Mouse (Mus musculus) liver, adult 2 months (tissue): ENCODE measurements at regions not wholly inside any gene's neighbourhood (a gene's known extent, or its start where the extent isn't known, plus 50 kb on each side); places are given as distances from the start of the nearest gene placed in this dataset.
A peak's percentile ranks its signal among the peaks of the same experiment; 100 is the strongest.
"Not testable (repeated sequence)": the region's sequence is repeated elsewhere in the genome, so short reads cannot be mapped to it uniquely, and the experiment has no call there.

ENCODE experiments used
- DNase-seq: peaks from one replicate; pipeline ENCODE4 v3.0.0-alpha.2; 2011; ENCODE audit warnings: low read depth, low spot score; ENCODE audit errors: extremely low read depth
- H3K27ac ChIP-seq: fragments of 200-500 bp; replicated peaks from 2 replicates; pipeline ENCODE4 v1.5.1; 2012; ENCODE audit warnings: low read depth, mild to moderate bottlenecking, control low read depth, inconsistent platforms, low read length; ENCODE audit not compliant: insufficient read depth
- H3K27me3 ChIP-seq: fragments of 200-500 bp; 2 replicates; pipeline ENCODE4 v1.6.1; 2012; ENCODE audit warnings: mild to moderate bottlenecking, moderate library complexity, low read length, inconsistent platforms; ENCODE audit not compliant: control insufficient read depth, insufficient read depth
- H3K36me3 ChIP-seq: fragments of 200-500 bp; 2 replicates; pipeline ENCODE4 v1.6.1; 2012; ENCODE audit warnings: low read length, inconsistent platforms; ENCODE audit not compliant: control insufficient read depth, insufficient read depth
- H3K4me1 ChIP-seq: fragments of 200-500 bp; 2 replicates; pipeline ENCODE4 v1.6.1; 2011; ENCODE audit warnings: low read length; ENCODE audit not compliant: control insufficient read depth, insufficient read depth
- H3K4me3 ChIP-seq: fragments of 200-500 bp; 2 replicates; pipeline ENCODE4 v1.5.1; 2011; ENCODE audit warnings: low read depth, mild to moderate bottlenecking, control low read depth, low read length, moderate library complexity; ENCODE audit not compliant: insufficient read depth
- H3K79me2 ChIP-seq: fragments of 200-500 bp; 2 replicates; pipeline ENCODE4 v1.6.1; 2012; ENCODE audit warnings: inconsistent platforms, mild to moderate bottlenecking, low read length, moderate library complexity; ENCODE audit not compliant: control insufficient read depth, insufficient read depth
- H3K9ac ChIP-seq: fragments of 200-500 bp; 2 replicates; pipeline ENCODE4 v1.6.1; 2012; ENCODE audit warnings: low read depth, mild to moderate bottlenecking, control low read depth, inconsistent platforms, low read length
- CTCF ChIP-seq: fragments of 200-500 bp; IDR thresholded peaks from 2 replicates; pipeline ENCODE4 v1.5.1; 2011; ENCODE audit warnings: low read depth, low read length, control low read depth
- POLR2A ChIP-seq: fragments of 200-500 bp; IDR thresholded peaks from 2 replicates; pipeline ENCODE4 v1.6.1; 2011; ENCODE audit warnings: low read length, control low read depth; ENCODE audit not compliant: insufficient read depth; ENCODE audit errors: extremely low read depth
- WGBS: fragments of 180-500 bp; shearing (Covaris S2); methylation state at CpG from one replicate; pipeline ENCODE4 v1.1.7; 2018; 5-methylcytosine and 5-hydroxymethylcytosine counted together

- Histone ChIP-seq H3K79me2 (no peaks in the 10 kb centered on the region), H3K27me3 (no peaks in the 10 kb centered on the region), H3K4me3 (no peak overlapping the region), H3K9ac (no peak overlapping the region), H3K4me1 (no peaks in the 10 kb centered on the region), H3K27ac (no peak overlapping the region), H3K36me3 (no peaks in the 10 kb centered on the region)
- TF ChIP-seq POLR2A (no peak), CTCF (no peak)
- DNase-seq = no peak
Observed at GRCm38 (mm10) chr6:70111892-70112291, 680.1 kb downstream of the Rpia start.

DNA sequence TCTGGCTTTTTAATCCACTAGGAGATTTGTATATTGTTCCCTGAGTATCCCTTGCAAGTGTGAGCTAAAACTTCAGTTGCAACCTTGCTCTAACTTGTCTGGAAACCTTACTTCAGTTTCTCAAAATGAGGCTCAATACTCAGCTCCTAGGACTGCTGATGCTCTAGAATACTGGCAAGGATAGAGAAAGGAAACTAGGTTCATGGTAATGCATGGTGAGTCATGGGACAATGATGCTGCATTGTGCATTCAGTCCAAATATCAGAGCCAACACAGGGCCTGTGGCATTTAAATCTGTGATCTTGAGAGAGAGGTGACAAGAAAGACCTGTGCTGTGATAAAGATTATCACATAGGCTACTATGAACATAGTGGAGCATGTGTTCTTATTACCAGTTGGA lies 682.6 kb downstream of the Rpia start:
- not testable (repeated sequence) for H3K9ac ChIP-seq, H3K79me2 ChIP-seq, H3K27ac ChIP-seq, H3K4me1 ChIP-seq, H3K4me3 ChIP-seq, H3K27me3 ChIP-seq, H3K36me3 ChIP-seq, DNase-seq

DNA sequence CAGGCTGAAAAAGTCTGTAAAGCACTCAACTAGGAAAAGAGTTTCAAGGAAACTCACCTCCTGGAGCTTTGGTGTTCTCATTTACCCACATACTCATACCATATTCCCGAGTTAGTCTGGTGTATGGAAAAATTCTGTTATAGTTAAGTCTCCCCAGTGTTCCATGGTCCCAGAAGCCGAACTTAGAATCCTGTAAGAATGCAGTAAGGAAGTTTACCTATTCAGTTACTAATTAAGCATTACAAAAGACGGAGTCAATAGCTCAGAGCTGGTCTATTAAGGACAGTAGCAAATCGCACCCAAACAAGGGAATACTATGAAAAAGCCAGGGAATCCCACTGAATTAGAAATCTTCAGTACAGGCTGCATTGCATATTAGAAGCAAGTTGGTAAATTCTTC lies 688.3 kb downstream of the Rpia start:
- DNase-seq = peak; percentile 2
- 23% methylated on average over 4 of the region's 4 CpGs for WGBS
- H3K4me3 ChIP-seq = no peak overlapping the region
- H3K27ac ChIP-seq = no peak overlapping the region
- TF ChIP-seq POLR2A (no peak), CTCF (no peak)
- peaks cover 1% of the 10 kb centered on the region; the same call in 1 of the 2 replicates for H3K4me1 ChIP-seq
- H3K9ac ChIP-seq = no peak overlapping the region
- H3K79me2 ChIP-seq = no peaks in the 10 kb centered on the region
- no peaks in the 10 kb centered on the region for H3K27me3 ChIP-seq
- H3K36me3 ChIP-seq = no peaks in the 10 kb centered on the region

DNA sequence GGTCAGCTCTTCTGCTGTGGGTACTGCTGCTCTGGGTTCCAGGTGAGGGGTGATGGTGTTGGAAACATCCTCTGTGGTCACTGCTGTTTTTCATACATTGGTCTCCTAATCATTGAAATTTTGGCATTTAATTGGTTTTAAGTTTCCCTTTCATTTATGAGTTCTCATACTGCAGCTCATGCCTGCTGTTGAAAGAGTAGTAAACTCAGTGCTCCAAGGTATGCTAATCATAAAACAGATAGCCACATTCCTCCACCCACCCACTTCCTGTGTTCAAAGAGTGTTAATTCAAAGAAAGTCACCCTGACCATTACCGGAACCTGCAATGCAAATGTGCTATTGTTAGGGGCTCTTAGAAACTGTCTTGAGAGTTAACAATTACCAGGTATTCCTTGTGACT lies 688.9 kb downstream of the Rpia start:
- not testable (repeated sequence) for H3K36me3 ChIP-seq, H3K27me3 ChIP-seq, H3K4me1 ChIP-seq, H3K79me2 ChIP-seq, H3K4me3 ChIP-seq, DNase-seq, H3K9ac ChIP-seq, H3K27ac ChIP-seq
- WGBS = 25% methylated on average over 1 of the region's 1 CpGs

DNA sequence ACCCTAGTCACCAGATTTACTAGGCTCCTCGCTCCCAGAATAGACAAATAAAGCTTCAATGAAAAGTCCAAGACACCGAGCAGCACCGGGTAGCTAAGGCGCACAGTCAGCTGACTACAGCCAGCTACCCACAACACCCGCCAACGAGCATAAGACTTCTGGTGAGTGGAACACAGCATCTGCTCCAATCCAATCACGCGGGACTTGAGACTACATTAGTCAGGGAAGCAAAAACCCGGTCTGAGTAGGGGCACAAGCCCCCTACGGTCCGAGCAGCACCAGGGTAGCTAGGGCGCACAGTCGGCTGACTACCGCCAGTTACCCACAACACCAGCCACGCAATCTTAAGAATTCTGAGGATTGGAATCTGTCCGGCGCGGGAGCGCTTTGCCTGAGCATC lies 704.0 kb downstream of the Rpia start:
- DNase-seq = no peak

GRCm38 (mm10) chr6:70073841-70074240 lies 718.2 kb downstream of the Rpia start:
- Histone ChIP-seq H3K4me1 (no peaks in the 10 kb centered on the region), H3K27me3 (no peaks in the 10 kb centered on the region), H3K9ac (no peak overlapping the region), H3K79me2 (no peaks in the 10 kb centered on the region), H3K36me3 (no peaks in the 10 kb centered on the region), H3K4me3 (no peak overlapping the region), H3K27ac (no peak overlapping the region)
- WGBS = 73% methylated on average over 4 of the region's 4 CpGs
- DNase-seq = no peak
- no peak for TF ChIP-seq CTCF
- no peak for TF ChIP-seq POLR2A

More for the DNA sequence above, 704.0 kb downstream of the Rpia start:
- Histone ChIP-seq H3K27ac (no peak overlapping the region), H3K4me1 (no peaks in the 10 kb centered on the region), H3K79me2 (no peaks in the 10 kb centered on the region), H3K9ac (no peak overlapping the region), H3K27me3 (no peaks in the 10 kb centered on the region), H3K4me3 (no peak overlapping the region), H3K36me3 (no peaks in the 10 kb centered on the region)
- WGBS = 91% methylated on average over 19 of the region's 19 CpGs
- TF ChIP-seq CTCF (no peak), POLR2A (no peak)
